Mouse (Mus musculus): Measurements from ENCODE around the gene CK137956.

Gene CK137956

DNA sequence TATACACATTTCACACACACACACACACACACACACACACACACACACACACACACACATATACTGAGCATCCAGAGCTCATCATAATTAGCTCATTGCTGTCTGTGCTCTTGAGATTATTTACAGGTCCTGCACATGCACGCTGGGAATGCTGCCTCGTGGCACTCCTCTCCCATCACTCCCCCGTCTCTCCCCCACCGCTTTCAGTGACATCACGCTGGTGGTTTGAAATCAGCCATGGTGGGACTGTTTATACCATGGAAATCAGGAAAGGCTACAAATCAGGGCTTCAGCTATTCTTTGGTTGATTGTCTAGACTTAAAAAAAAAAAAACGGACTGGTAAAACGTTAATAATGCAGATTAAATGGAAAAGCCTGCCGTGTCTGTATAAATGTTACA, 63.6 kb downstream of the CK137956 start:
- DNase-seq: no peak

- no peak for DNase-seq
Observed at GRCm38 (mm10) chr4:127903954-127904353, 66.8 kb downstream of the CK137956 start.

- no peak for DNase-seq
Observed at GRCm38 (mm10) chr4:127900893-127901456, 69.8 kb downstream of the CK137956 start.

- DNase-seq: no peak
Observed at GRCm38 (mm10) chr4:127889071-127889470, 81.7 kb downstream of the CK137956 start.

DNA sequence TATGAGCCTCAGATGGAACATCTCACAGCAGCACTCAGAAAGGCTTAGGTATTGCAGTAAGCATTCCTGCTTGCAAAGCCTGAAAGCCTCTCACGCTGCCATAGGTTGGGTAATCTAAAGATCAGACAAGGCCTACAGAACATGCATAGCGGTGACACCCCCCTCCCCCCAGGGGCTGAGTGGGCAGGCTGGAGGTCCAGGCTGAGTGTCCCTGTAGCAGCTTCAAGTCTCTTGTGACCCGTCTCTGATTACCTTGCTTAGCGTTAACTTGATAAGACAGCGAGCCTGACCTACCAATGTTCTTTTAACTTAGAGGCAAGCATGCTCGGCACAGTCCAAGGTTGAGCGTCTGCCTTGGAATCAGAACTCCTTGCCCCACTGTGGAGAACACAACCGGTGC, 91.8 kb downstream of the CK137956 start:
- DNase-seq: no peak
